Mouse (Mus musculus) bone marrow macrophage, adult 2 months (primary cell): ENCODE data around the gene Rap1gap2. TPM values are rescaled to one million over a fixed set of nuclear protein-coding genes. Genes with fewer than 3 reads are reported as not detected.

Experiments
- H3K27ac ChIP-seq: 2 replicates; pipeline ENCODE4 v1.5.1; 2012; ENCODE audit warnings: low read depth, low read length; ENCODE audit not compliant: insufficient read depth
- H3K4me1 ChIP-seq: 2 replicates; pipeline ENCODE4 v1.6.1; 2012; ENCODE audit warnings: low read length; ENCODE audit not compliant: control insufficient read depth, insufficient read depth
- H3K4me3 ChIP-seq: 2 replicates; pipeline ENCODE4 v1.5.1; 2012; ENCODE audit warnings: mild to moderate bottlenecking, low read length, moderate library complexity; ENCODE audit not compliant: insufficient read depth
- CTCF ChIP-seq: IDR thresholded peaks from 2 replicates; pipeline ENCODE4 v1.5.1; 2012; ENCODE audit warnings: low read depth, mild to moderate bottlenecking, low read length, moderate library complexity
- POLR2A ChIP-seq: IDR thresholded peaks from 2 replicates; pipeline ENCODE4 v1.6.1; 2012; ENCODE audit warnings: mild to moderate bottlenecking, low read depth, low read length, borderline replicate concordance
- polyA plus RNA-seq: library from polyadenylated mRNA; stranded (reverse); fragments of >200 nt; gene quantifications from 2 replicates; pipeline ENCODE4 v1.2.4, GENCODE M21; 2012; ENCODE audit not compliant: missing spikeins, insufficient read depth, insufficient read length

Rap1gap2 gene
- polyA plus RNA-seq, 1 experiment: 0.63 TPM

DNA sequence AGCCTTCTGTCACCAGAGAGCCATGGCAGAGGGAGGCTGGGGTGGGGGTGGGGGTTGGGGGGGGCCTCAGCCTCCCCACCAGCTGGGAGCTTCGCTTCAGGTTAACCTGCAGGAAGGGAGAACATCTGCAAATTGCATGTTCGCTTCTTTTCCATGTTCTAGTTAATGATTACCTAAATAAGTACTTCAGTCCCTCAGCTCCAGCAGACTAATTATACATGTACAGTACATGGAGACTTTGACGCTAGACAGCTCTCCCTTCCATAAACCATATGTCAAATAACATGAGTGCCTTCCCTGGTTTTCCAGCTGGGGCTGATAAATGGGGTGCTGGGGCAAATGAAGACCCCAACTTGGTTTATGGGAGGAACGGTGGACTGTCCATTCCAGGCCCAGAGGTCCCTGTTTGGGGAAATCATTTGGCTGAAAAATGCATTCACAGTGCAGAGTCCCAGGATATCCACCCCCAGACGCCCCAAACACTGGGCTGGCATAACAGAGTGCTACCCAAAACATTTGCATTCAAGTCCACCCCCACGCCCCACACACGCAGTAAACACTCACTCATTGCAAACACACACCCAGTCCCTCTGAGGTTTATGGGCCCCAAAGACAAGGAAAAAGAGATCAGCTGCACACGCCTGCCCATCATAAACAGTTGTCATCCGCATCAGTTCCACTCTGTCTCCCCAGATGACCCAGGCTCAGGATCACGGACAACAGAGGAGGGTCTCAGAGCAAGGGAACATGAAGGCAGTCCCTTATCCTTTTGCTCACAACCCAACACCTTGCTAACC is 146.3 kb downstream of the Rap1gap2 start:
- no peak overlapping the region for H3K27ac ChIP-seq
- H3K4me1 ChIP-seq: no peaks in the 10 kb centered on the region
- TF ChIP-seq CTCF (no peak), POLR2A (no peak)
- no peak overlapping the region for H3K4me3 ChIP-seq

DNA sequence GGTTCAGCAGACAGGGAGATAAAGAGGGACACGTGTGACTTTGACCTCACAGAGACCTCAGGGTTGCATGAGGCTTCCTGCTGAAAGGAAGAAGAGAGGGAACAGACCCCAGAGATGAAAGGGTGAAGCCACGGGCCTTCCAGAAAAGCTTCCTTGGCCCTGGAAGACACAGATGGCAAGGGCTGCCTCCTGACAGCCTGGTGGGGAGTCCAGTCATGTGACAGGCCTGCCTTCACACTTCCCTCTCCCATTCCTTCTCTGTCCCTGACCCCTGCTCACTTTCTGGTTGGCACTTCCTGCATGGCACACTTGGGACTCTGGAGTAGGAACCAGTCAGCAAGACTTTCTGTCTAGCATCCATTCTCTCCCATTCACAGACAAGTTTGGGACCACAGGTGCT is 148.1 kb downstream of the Rap1gap2 start:
- no peak overlapping the region for H3K4me3 ChIP-seq
- H3K27ac ChIP-seq: no peak overlapping the region
- no peaks in the 10 kb centered on the region for H3K4me1 ChIP-seq
- TF ChIP-seq CTCF: no peak
- TF ChIP-seq POLR2A: no peak

DNA sequence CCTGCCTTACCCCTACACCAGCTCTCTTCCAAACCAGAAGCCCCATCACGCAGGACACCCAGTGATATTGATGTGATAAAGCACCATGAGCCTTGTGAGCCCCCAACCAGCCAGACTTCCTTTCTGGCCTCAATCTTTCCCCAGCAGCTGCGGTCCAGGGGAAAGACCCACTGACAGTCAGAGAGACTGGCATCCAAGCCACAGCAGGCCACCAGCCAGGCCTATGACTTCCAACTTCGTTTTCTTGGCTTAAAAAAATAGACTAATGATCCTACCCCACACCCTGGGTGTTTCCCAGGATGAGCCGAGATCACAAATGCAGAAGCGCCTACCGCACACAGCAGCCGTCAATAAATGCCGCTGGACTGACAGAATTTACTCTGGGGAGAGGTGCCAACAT is 151.1 kb downstream of the Rap1gap2 start:
- Histone ChIP-seq H3K4me1 (no peaks in the 10 kb centered on the region), H3K4me3 (no peak overlapping the region), H3K27ac (no peak overlapping the region)
- TF ChIP-seq POLR2A: no peak
- no peak for TF ChIP-seq CTCF

DNA sequence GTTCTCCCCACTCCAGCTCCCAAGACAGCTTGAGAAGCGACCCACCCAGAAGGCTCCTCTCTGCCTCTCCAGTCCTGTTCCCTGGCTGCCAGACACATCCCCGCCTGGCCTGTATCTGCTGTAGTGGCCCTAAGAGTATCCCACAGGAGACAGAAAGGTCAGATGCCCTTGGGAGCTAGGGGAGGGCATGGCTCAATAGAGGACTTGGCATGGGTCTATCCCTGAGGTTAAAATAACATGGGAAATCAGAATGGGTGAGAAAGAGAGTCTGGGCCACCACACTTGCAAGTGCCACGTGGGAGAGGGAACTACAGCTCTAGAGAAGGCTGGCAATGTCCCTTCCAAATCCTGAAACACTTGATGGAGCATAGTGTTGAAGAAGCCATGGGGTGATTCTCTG is 152.3 kb downstream of the Rap1gap2 start:
- Histone ChIP-seq H3K4me1 (no peaks in the 10 kb centered on the region), H3K4me3 (no peak overlapping the region), H3K27ac (no peak overlapping the region)
- TF ChIP-seq POLR2A: no peak
- no peak for TF ChIP-seq CTCF

DNA sequence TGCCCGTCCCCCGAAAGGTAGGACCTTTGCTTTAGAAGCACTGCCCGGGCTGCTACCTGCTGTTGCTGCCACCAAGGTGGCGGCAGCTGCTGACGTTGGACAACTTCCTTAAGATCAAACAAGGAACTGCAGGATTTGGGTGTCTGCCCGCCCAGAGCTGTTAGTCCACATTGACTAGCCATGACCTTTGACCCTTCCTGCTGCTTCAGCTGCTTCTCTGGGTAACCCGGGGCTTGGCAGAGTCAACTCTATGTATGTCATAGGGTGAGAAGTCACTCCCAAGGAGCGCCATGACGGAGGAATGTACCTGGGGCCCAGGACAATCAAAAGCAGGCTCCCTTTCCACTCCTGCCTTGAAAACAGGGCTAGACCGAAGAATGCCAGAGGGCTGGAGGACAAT is 153.5 kb downstream of the Rap1gap2 start:
- no peak for TF ChIP-seq CTCF
- TF ChIP-seq POLR2A: no peak
- no peaks in the 10 kb centered on the region for H3K4me1 ChIP-seq
- no peak overlapping the region for H3K4me3 ChIP-seq
- H3K27ac ChIP-seq: no peak overlapping the region

DNA sequence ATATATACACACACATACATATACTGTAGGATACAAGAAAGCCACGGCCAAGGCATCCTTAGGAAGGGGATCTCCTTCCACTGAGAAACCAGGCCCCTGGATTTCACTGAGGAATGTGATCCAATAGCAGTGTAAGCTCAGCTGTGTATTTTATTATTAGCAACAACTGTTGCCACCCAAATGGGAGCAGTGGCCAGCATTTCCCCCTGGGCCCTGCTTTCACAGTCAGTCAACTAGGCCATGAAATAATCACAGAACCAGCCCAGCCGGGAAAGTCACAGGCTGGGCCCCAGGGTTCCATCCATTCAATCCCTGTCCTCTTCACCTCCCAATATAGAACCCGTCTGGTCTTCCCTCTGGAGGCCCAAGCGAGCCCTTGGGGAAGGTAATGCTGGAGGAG is 162.2 kb downstream of the Rap1gap2 start:
- Histone ChIP-seq H3K27ac (no peak overlapping the region), H3K4me1 (no peaks in the 10 kb centered on the region), H3K4me3 (no peak overlapping the region)
- TF ChIP-seq POLR2A (no peak), CTCF (no peak)

DNA sequence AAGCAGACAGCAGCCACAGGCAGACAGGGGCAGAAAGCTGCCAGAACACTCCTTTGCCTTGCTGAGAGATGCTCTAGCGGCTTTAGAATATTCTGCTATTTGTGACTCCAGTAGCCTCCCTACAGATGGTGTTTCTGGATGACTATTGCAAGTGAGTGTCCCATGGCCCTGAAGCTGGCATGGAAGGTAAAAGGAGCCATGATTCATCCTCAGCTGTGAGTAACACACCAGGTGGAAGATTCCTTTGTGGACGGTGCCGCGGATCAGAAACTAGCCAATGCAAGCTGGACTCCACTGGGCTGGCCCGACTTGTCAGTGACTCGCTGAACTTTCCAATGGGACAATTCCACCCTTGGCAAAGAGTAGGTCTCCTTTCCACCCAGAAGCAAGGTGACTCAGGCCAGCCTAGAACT is 162.7 kb downstream of the Rap1gap2 start:
- no peak for TF ChIP-seq CTCF
- TF ChIP-seq POLR2A: no peak
- H3K4me1 ChIP-seq: no peaks in the 10 kb centered on the region
- H3K4me3 ChIP-seq: no peak overlapping the region
- no peak overlapping the region for H3K27ac ChIP-seq

DNA sequence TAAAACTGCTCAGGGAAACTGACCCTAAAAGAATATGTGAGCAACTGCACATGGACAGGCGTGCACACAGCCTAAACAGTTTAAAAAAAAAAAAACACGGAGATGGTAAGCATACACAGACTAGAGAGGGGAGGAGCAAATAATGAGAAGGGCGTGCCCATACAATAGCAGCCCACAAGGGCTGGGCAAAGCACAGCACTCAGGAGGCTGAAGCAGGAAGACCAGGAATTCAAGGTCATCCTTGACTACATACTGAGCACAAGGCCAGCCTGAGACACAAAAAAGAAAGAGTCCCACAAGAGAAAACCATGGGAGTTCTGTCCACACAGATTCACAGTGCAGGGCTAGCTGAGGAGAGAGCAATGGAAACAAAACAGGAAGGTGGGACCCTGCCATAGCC is 165.1 kb downstream of the Rap1gap2 start:
- H3K27ac ChIP-seq: no peak overlapping the region
- no peaks in the 10 kb centered on the region for H3K4me1 ChIP-seq
- no peak overlapping the region for H3K4me3 ChIP-seq
- TF ChIP-seq POLR2A: no peak
- no peak for TF ChIP-seq CTCF

DNA sequence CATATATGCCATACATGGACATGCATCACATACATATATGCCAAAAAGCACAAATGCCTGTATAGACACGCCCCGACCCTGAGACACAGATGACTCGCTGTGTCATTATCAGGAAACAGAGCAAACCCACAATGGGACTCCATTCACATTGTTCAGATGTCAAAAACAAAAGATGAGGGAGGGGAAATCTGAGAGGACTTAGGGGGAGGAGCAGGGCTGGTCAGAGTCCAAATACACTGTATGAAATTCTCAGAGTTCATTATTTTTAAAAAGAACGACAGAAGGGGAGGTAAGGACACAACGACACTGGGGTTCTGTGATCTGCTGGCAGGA is 166.8 kb downstream of the Rap1gap2 start:
- no peak overlapping the region for H3K27ac ChIP-seq
- H3K4me1 ChIP-seq: no peaks in the 10 kb centered on the region
- no peak overlapping the region for H3K4me3 ChIP-seq
- TF ChIP-seq POLR2A (no peak), CTCF (no peak)

DNA sequence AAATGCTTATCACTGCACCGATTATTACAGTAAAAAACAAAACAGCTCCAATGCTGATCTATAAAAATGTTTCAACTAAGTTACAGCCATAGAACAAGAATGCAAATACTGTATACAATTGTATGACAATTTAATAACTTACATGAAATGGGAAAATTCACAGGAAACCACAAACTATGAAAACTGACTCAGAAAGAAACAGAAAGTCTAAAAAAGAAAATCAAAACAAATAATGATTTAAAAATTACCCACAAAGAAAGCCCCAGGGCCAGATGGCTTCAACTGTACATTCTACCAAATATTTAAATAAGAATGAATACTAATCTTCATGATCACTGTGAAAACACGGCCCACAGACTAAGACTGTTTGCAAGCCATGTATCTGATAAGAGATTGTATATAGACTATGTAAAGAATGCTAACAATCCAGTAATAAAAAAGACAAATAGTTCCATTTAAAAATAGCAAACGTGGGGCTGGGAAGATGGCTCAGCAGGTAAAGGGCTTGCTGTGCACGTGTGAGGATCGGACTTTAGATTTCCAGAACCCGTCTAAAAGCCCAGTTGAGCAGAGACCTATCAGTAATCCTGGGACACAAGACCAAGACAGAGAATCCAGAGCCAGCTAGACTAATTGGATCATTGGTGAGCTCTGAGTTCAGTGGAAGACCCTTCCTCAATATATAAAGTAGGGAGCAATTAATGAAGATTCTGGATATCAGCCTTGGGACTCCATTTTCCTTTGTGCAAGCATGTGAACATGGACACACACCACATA is 167.4 kb downstream of the Rap1gap2 start:
- TF ChIP-seq CTCF (no peak), POLR2A (no peak)
- H3K4me1 ChIP-seq: no peaks in the 10 kb centered on the region
- no peak overlapping the region for H3K4me3 ChIP-seq
- no peak overlapping the region for H3K27ac ChIP-seq
